Mouse (Mus musculus): ENCODE measurements around the gene Mapk1ip1l.

DNA sequence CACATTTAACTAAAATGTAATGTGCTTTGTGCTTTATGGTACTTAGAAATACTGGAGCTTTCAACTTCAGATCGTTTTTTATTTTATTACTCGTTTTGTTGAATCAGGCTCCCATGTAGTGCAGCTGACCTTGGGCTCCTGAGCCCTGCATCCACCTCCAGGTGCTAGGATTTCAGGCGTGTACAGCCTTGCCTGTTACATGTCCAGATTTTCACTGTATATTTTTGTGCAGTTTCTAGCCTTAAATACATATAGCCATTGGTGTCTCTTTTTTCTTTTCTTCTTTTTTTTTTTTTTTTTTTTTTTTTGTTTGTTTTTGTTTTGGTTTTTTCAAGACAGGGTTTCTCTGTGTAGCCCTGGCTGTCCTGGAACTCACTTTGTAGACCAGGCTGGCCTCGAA is 16.5 kb upstream of the Mapk1ip1l start:
- TF ChIP-seq MAX (IDR thresholded peaks at IDR 0.05) (no peak), CTCF (IDR thresholded peaks at IDR 0.05; ENCODE audit: control insufficient read depth, insufficient read depth, insufficient read length) (no peak), USF1 (IDR thresholded peaks at IDR 0.05; ENCODE audit: low read depth) (no peak), MYOD1 (IDR thresholded peaks at IDR 0.05; ENCODE audit: control insufficient read depth, insufficient read length, low read depth) (no peak), MYOG (IDR thresholded peaks at IDR 0.05; ENCODE audit: control insufficient read depth, extremely low read depth, insufficient read length) (no peak)

Data from C2C12 (cell line).